Comparison of ENCODE assay signal across 29 mouse cellular contexts in genomic region chr5:90858429-90858828, GRCm38 (mm10). TPM values are rescaled to one million over a fixed set of nuclear protein-coding genes. Genes with fewer than 3 reads are reported as not detected.
"Had no signal": no experiment of that assay in that cellular context is flagged by ENCODE, and none has a peak within 500 bp of the region (broad histone marks: within the 10 kb centered on the region; RNA-seq: fewer than 3 reads in every experiment).

No protein-coding gene starts in this region.

- DNase-seq: cerebellum, adult 8-10 months; cerebellum, adult 9-10 months; cerebellum, postnatal 36 days; embryo, embryonic 11 days; forebrain, postnatal 0 days; gastrocnemius, adult 2 months; gastrocnemius, postnatal 10 days; gastrocnemius, postnatal 14 days; gastrocnemius, postnatal 25 days; gastrocnemius, postnatal 36 days; heart, adult 18-20 months; heart, adult 2 months had no signal

- H3K27ac ChIP-seq: embryonic facial prominence, embryonic 10.5 days; embryonic facial prominence, embryonic 12.5 days; embryonic facial prominence, embryonic 13.5 days; embryonic facial prominence, embryonic 15.5 days; forebrain, embryonic 10.5 days; forebrain, embryonic 12.5 days; forebrain, embryonic 13.5 days; forebrain, embryonic 15.5 days; gastrocnemius, adult 2 months; heart, adult 2 months had no signal

- H3K27me3 ChIP-seq: embryonic facial prominence, embryonic 12.5 days; embryonic facial prominence, embryonic 13.5 days; embryonic facial prominence, embryonic 15.5 days; forebrain, embryonic 12.5 days; forebrain, embryonic 13.5 days; forebrain, embryonic 15.5 days had no signal

- ATAC-seq: forebrain, embryonic 13.5 days; forebrain, embryonic 14.5 days; forebrain, embryonic 15.5 days; forebrain, embryonic 16.5 days; forebrain, postnatal 0 days had no signal

- H3K4me2 ChIP-seq: embryonic facial prominence, embryonic 12.5 days; embryonic facial prominence, embryonic 13.5 days; embryonic facial prominence, embryonic 15.5 days; forebrain, embryonic 12.5 days; forebrain, embryonic 13.5 days; forebrain, embryonic 15.5 days had no signal

- H3K4me3 ChIP-seq: embryonic facial prominence, embryonic 10.5 days; embryonic facial prominence, embryonic 12.5 days; embryonic facial prominence, embryonic 13.5 days; embryonic facial prominence, embryonic 15.5 days; erythroblast, embryonic 14.5 days; forebrain, embryonic 10.5 days; forebrain, embryonic 12.5 days; forebrain, embryonic 13.5 days; forebrain, embryonic 15.5 days; gastrocnemius, adult 2 months; heart, adult 2 months had no signal

- H3K9me3 ChIP-seq: embryonic facial prominence, embryonic 10.5 days; embryonic facial prominence, embryonic 12.5 days; embryonic facial prominence, embryonic 13.5 days; embryonic facial prominence, embryonic 15.5 days; forebrain, embryonic 10.5 days; forebrain, embryonic 12.5 days; forebrain, embryonic 13.5 days; forebrain, embryonic 15.5 days had no signal

- H3K36me3 ChIP-seq: embryonic facial prominence, embryonic 10.5 days; embryonic facial prominence, embryonic 12.5 days; embryonic facial prominence, embryonic 13.5 days; embryonic facial prominence, embryonic 15.5 days; forebrain, embryonic 10.5 days; forebrain, embryonic 12.5 days; forebrain, embryonic 15.5 days had no signal

- H3K4me1 ChIP-seq: embryonic facial prominence, embryonic 10.5 days; embryonic facial prominence, embryonic 12.5 days; embryonic facial prominence, embryonic 13.5 days; embryonic facial prominence, embryonic 15.5 days; forebrain, embryonic 10.5 days; forebrain, embryonic 12.5 days; forebrain, embryonic 13.5 days; forebrain, embryonic 15.5 days had no signal

- H3K9ac ChIP-seq: embryonic facial prominence, embryonic 12.5 days; embryonic facial prominence, embryonic 13.5 days; embryonic facial prominence, embryonic 15.5 days; forebrain, embryonic 12.5 days; forebrain, embryonic 13.5 days; forebrain, embryonic 15.5 days; forebrain, postnatal 0 days had no signal

RNA-seq across cellular contexts. Expression of gene Cxcl1, which starts 32.6 kb away (rescaled TPM):
- polyA plus RNA-seq: erythroblast, embryonic 14.5 days; forebrain, embryonic 10.5 days; forebrain, embryonic 11.5 days; forebrain, embryonic 12.5 days; forebrain, embryonic 13.5 days; forebrain, embryonic 16.5 days had no signal

RNA-seq across cellular contexts. Expression of gene Cxcl2, which starts 45.2 kb away (rescaled TPM):
- polyA plus RNA-seq: cerebellum, adult 2 months; cortical plate, adult 2 months; embryonic facial prominence, embryonic 10.5 days; embryonic facial prominence, embryonic 11.5 days; embryonic facial prominence, embryonic 12.5 days; embryonic facial prominence, embryonic 13.5 days; embryonic facial prominence, embryonic 14.5 days; embryonic facial prominence, embryonic 15.5 days; forebrain, embryonic 10.5 days; forebrain, embryonic 11.5 days; forebrain, embryonic 12.5 days; forebrain, embryonic 13.5 days; forebrain, embryonic 14.5 days; forebrain, embryonic 15.5 days; forebrain, embryonic 16.5 days; forebrain, postnatal 0 days; frontal cortex, adult 2 months had no signal
